1 mouse cellular context compared by ENCODE assay signal in the genomic region with DNA sequence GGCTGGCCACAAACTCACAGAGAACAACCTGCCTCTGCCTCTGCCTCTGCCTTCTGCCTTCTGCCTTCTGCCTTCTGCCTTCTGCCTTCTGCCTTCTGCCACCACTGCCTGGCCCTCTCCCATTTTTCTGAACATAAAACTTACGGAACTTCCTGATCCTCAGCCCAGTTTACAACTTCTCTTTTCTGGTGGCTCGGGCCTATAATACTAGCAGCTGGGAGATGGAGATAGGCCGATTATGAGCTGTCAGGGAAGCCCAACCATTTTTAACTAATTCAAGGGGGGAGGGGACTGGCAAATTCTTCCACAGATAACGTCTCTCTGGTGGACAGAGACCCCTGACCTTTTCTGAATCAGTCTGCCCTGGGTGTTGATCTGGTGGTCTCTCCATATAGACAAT.
TF ChIP-seq lines count a peak whose summit lies in the region.

No protein-coding gene starts in this region.

TF ChIP-seq in MEL, 35 proteins besides CTCF, POLR2A, EP300 and RAD21 (continued from another document):
- TF ChIP-seq USF1 (IDR thresholded peaks at IDR 0.05; ENCODE audit: low read depth, low read length), result no peak
- TF ChIP-seq HCFC1 (IDR thresholded peaks at IDR 0.05; ENCODE audit: low read depth, low read length), result no peak
- TF ChIP-seq MAFK (IDR thresholded peaks at IDR 0.05; ENCODE audit: borderline replicate concordance, low read depth, low read length), result no peak
- no peak for TF ChIP-seq CHD1 (IDR thresholded peaks at IDR 0.05; ENCODE audit: low read depth, low read length)
- TF ChIP-seq E2F4 (IDR thresholded peaks at IDR 0.05; ENCODE audit: borderline replicate concordance, low read depth, low read length), result no peak
